Mouse (Mus musculus) spleen, adult 2 months (tissue): ENCODE results near the gene Ctbp1. TPM values are rescaled to one million over a fixed set of nuclear protein-coding genes. Genes with fewer than 3 reads are reported as not detected.

Experiments
- DNase-seq, 2 experiments: peaks; one replicate each; pipeline versions ENCODE4 v3.0.0 to v3.0.0-alpha.2; 2012 to 2021; ENCODE audit warnings: low spot score in 2 of 2, low read depth in 1 of 2
- H3K27ac ChIP-seq: fragments of 200-500 bp; 2 replicates; pipeline ENCODE4 v1.5.1; 2012; ENCODE audit warnings: low read length, inconsistent platforms; ENCODE audit not compliant: insufficient read depth
- H3K27me3 ChIP-seq: fragments of 200-500 bp; 2 replicates; pipeline ENCODE4 v1.6.1; 2012; ENCODE audit warnings: mild to moderate bottlenecking, moderate library complexity, low read length, inconsistent platforms; ENCODE audit not compliant: control insufficient read depth, insufficient read depth
- H3K36me3 ChIP-seq: fragments of 200-500 bp; 2 replicates; pipeline ENCODE4 v1.6.1; 2012; ENCODE audit warnings: mild to moderate bottlenecking, low read length, inconsistent platforms; ENCODE audit not compliant: control insufficient read depth, insufficient read depth
- H3K4me1 ChIP-seq: fragments of 200-500 bp; 2 replicates; pipeline ENCODE4 v1.6.1; 2011; ENCODE audit warnings: inconsistent platforms; ENCODE audit not compliant: control insufficient read depth, insufficient read depth, insufficient read length
- H3K4me3 ChIP-seq: fragments of 200-500 bp; 2 replicates; pipeline ENCODE4 v1.5.1; 2011; ENCODE audit warnings: mild to moderate bottlenecking, inconsistent platforms; ENCODE audit not compliant: insufficient read depth, insufficient read length; ENCODE audit errors: extremely low read depth
- CTCF ChIP-seq: fragments of 200-500 bp; IDR thresholded peaks from 2 replicates; pipeline ENCODE4 v1.5.1; 2011; ENCODE audit warnings: mild to moderate bottlenecking, inconsistent platforms; ENCODE audit not compliant: insufficient read depth, insufficient read length, insufficient replicate concordance; ENCODE audit errors: extremely low read depth
- POLR2A ChIP-seq: fragments of 200-500 bp; IDR thresholded peaks from 2 replicates; pipeline ENCODE4 v1.6.1; 2011; ENCODE audit warnings: low read depth, low read length, inconsistent platforms
- WGBS: fragments of 180-500 bp; shearing (Covaris S2); methylation state at CpG from one replicate; pipeline ENCODE4 v1.1.7; 2018; 5-methylcytosine and 5-hydroxymethylcytosine counted together
- polyA plus RNA-seq: library from polyadenylated mRNA; depleted of rRNA; stranded (reverse); fragments of >200 nt; gene quantifications from 2 replicates; pipeline ENCODE4 v1.2.3, GENCODE M21; 2012

The Ctbp1 gene
- polyA plus RNA-seq, 1 experiment, result 346 TPM

- no peaks in the 10 kb centered on the region; the same call in 1 of the 2 replicates for H3K4me1 ChIP-seq
- peak overlapping the region; percentile 92 for H3K27ac ChIP-seq
- H3K36me3 ChIP-seq, result peaks cover 6% of the 10 kb centered on the region
- TF ChIP-seq CTCF (no peak), POLR2A (no peak)
- DNase-seq, result no peak
- H3K27me3 ChIP-seq, result no peaks in the 10 kb centered on the region
- 8% methylated on average over 6 of the region's 6 CpGs for WGBS
- peak overlapping the region; percentile 96 for H3K4me3 ChIP-seq
These were observed 1.1 kb downstream of the Ctbp1 start for GRCm38 (mm10) chr5:33273777-33274084.

DNA sequence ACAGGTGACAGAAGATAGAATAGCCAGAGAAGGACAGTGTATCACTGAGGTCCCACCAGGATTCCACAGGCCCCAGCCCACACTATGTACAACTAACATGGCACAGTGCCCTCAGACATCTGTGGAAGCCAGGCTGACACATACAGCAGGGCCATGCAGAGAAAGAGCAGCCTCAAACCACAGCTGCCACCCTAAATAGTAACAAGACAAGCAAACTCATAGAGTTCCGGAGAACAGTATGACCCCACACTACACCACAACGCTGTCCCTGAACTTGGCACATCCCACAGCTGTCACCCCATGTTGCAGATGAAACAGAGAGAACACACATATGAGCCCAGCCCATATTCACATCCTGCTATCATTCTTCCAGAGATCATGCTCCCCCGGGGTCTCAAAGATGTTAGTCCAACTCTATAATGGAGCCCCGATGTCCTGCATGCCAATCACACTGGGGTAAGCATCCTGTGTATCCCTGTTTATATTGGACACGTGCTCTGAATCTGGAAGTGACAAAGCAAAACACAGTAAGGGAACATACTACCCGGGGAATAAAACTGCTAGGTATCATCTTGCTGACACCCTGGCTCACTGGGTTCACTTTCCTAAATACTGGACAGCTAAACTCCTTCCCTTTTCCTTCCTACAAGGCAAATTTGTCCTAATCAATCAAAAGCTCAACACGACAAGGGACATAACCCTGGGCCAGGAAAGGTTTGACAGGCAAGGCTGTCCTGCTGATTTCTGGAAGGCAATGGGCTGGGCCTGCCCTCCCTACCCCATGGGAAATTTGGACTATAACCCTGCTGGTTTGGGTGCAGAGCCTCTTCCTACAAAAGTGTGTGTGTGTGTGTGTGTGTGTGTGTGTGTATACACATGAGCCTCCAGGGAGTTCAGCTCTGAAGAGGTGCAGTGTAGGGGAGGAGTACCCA, 1.7 kb downstream of the Ctbp1 start:
- Histone ChIP-seq H3K36me3 (peaks cover 10% of the 10 kb centered on the region), H3K27ac (no peak overlapping the region), H3K4me3 (peak overlapping the region; percentile 96; the same call in 1 of the 2 replicates), H3K4me1 (no peaks in the 10 kb centered on the region; the same call in 1 of the 2 replicates), H3K27me3 (no peaks in the 10 kb centered on the region)
- WGBS, result 47% methylated on average over 7 of the region's 7 CpGs
- no peak for DNase-seq
- no peak for TF ChIP-seq POLR2A
- no peak for TF ChIP-seq CTCF

DNA sequence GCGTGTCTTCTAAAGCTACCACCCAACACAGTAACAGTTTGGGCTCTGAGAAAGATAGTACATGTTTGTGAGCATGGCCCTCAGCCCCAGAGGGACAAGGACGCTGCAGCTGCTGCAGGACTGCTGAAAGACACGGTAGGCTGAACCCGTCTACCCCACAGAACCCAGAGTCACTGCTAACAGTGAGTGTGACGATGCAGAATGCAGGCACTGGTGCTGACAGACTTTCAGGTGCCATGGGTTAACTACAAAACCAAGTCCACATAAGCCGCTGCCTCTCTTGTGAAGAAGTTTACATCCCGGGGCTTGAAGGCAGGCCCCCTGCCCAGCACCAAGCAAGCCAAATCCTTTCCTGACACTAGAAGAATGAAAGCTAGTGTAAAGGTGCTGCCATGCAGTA, 2.6 kb downstream of the Ctbp1 start:
- no peaks in the 10 kb centered on the region; the same call in 1 of the 2 replicates for H3K4me1 ChIP-seq
- no peak for DNase-seq
- no peak overlapping the region for H3K4me3 ChIP-seq
- H3K27me3 ChIP-seq, result no peaks in the 10 kb centered on the region
- H3K36me3 ChIP-seq, result peaks cover 15% of the 10 kb centered on the region
- TF ChIP-seq POLR2A (no peak), CTCF (no peak)
- no peak overlapping the region for H3K27ac ChIP-seq
- 54% methylated on average over 7 of the region's 7 CpGs for WGBS

DNA sequence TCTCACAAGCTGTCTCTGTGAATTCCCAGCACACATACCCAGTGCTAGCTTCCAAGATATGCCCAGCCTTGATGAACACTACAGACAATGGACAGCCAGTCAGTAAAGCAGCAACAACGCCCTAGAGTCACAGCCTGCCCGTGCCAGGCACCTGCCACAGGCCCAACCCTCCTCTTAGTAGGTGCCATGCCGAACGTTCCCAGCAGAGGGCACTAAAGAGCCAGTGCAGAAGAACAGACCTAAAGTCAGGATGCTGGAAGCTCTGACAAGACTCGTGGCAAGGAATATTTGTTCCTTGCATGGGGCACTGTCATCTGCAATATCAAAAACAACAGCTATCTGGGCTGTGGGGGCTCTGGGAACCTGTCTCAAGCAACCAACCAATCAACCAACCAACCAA, 4.2 kb downstream of the Ctbp1 start:
- TF ChIP-seq CTCF (peak; percentile 95), POLR2A (no peak)
- Histone ChIP-seq H3K4me3 (no peak overlapping the region), H3K4me1 (no peaks in the 10 kb centered on the region; the same call in 1 of the 2 replicates), H3K36me3 (peaks cover 30% of the 10 kb centered on the region), H3K27me3 (no peaks in the 10 kb centered on the region), H3K27ac (no peak overlapping the region)
- DNase-seq, result peak; percentile 61 to 85
- WGBS, result 3% methylated on average over 5 of the region's 5 CpGs

GRCm38 (mm10) chr5:33254416-33254815, 20.4 kb downstream of the Ctbp1 start:
- no peaks in the 10 kb centered on the region for H3K4me1 ChIP-seq
- DNase-seq, result no peak
- WGBS, result 88% methylated on average over 5 of the region's 5 CpGs
- peaks cover 66% of the 10 kb centered on the region for H3K36me3 ChIP-seq
- no peaks in the 10 kb centered on the region for H3K27me3 ChIP-seq
- no peak overlapping the region for H3K27ac ChIP-seq
- no peak overlapping the region for H3K4me3 ChIP-seq
- TF ChIP-seq POLR2A (no peak), CTCF (no peak)

DNA sequence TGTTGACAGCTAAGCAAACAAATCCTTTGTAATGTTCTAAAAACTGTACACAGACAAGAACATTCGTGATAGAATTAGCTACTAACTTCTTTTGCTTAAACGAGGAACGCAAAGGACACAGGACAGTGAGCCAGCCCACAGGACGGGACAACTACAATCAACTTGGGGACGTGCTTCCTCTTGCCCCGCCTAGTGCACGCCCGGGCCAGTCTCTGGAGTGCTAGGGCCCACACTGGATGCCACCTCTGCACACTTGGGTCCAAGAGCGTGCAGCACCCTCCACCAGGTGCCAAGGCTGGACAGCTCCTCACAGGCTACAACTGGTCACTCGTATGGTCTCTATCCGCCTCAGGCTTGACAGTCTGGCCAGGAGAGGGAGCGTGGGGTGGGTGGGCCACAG, 26.6 kb downstream of the Ctbp1 start:
- H3K4me1 ChIP-seq, result no peaks in the 10 kb centered on the region
- WGBS, result 91% methylated on average over 12 of the region's 12 CpGs
- no peak for DNase-seq
- peaks cover 48% of the 10 kb centered on the region for H3K36me3 ChIP-seq
- TF ChIP-seq POLR2A (no peak), CTCF (no peak)
- H3K27me3 ChIP-seq, result no peaks in the 10 kb centered on the region
- no peak overlapping the region for H3K4me3 ChIP-seq
- no peak overlapping the region for H3K27ac ChIP-seq

DNA sequence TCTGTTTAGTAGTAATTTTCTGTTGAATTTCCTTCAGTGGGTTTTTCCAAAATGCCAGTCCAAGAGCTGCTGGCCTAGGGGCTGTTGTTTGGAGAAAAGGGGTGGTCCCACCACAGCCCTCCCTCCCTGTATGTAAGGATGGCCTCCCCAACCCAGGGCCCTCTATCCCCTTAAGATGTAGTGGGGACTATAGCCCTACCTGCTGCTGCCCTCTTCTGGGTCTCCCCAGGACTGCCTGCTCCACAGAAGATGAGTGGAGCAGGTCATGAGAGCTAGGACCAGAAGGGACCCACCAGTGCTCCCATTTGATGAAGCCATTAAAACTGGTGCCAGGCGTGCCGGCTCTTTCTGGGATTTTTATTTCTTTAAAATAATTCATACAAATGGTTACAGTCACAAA, 27.4 kb downstream of the Ctbp1 start:
- Histone ChIP-seq H3K4me1 (no peaks in the 10 kb centered on the region), H3K27me3 (no peaks in the 10 kb centered on the region), H3K4me3 (no peak overlapping the region), H3K27ac (no peak overlapping the region), H3K36me3 (peaks cover 43% of the 10 kb centered on the region)
- TF ChIP-seq CTCF (no peak), POLR2A (no peak)
- DNase-seq, result no peak
- WGBS, result 95% methylated on average over 2 of the region's 2 CpGs
